Mouse (Mus musculus) ES-E14 (cell line): ENCODE measurements at regions not wholly inside any gene's neighbourhood (a gene's known extent, or its start where the extent isn't known, plus 50 kb on each side); places are given as distances from the start of the nearest gene placed in this dataset.
"Not testable (repeated sequence)": the region's sequence is repeated elsewhere in the genome, so short reads cannot be mapped to it uniquely, and the experiment has no call there.

Source experiments
- DNase-seq: peaks from one replicate; pipeline ENCODE4 v3.0.0-alpha.2; 2013; ENCODE audit warnings: low read depth, low spot score
- H3K27ac ChIP-seq: 2 replicates; pipeline ENCODE4 v1.5.1; 2012; ENCODE audit warnings: low read depth, mild to moderate bottlenecking, low read length, moderate library complexity, mixed read lengths; ENCODE audit not compliant: poor library complexity, insufficient read depth, severe bottlenecking
- H3K36me3 ChIP-seq: 2 replicates; pipeline ENCODE4 v1.6.1; 2012; ENCODE audit warnings: mild to moderate bottlenecking, low read length, moderate library complexity, mixed read lengths; ENCODE audit not compliant: control insufficient read depth, poor library complexity, insufficient read depth, severe bottlenecking
- H3K4me1 ChIP-seq, 2 experiments: fragments of 150-350 bp in 1 of 2; sonication (generic) in 1 of 2; 2 replicates each; pipeline ENCODE4 v1.6.1; 2012; ENCODE audit warnings: low read length in 2 of 2, mild to moderate bottlenecking in 1 of 2, mixed read lengths in 1 of 2; ENCODE audit not compliant: control insufficient read depth in 2 of 2, insufficient read depth in 2 of 2, poor library complexity in 1 of 2
- H3K4me3 ChIP-seq, 2 experiments: fragments of 150-350 bp in 1 of 2; sonication (generic) in 1 of 2; 2 replicates each; pipeline ENCODE4 v1.5.1; 2012; ENCODE audit warnings: low read length in 2 of 2, low read depth in 1 of 2, mild to moderate bottlenecking in 1 of 2, mixed read lengths in 1 of 2; ENCODE audit not compliant: insufficient read depth in 1 of 2, poor library complexity in 1 of 2, severe bottlenecking in 1 of 2
- H3K9ac ChIP-seq: 2 replicates; pipeline ENCODE4 v1.6.1; 2012; ENCODE audit warnings: low read depth, mild to moderate bottlenecking, low read length, mixed read lengths; ENCODE audit not compliant: poor library complexity, insufficient read depth, severe bottlenecking
- H3K9me3 ChIP-seq: fragments of 150-350 bp; sonication (generic); 2 replicates; pipeline ENCODE4 v1.6.1; 2012; ENCODE audit warnings: low read depth, mild to moderate bottlenecking, low read length; ENCODE audit not compliant: control insufficient read depth, insufficient read depth
- CHD2 ChIP-seq: IDR thresholded peaks from 2 replicates; pipeline ENCODE4 v1.6.1; 2014; ENCODE audit warnings: mild to moderate bottlenecking, low read depth, low read length, inconsistent platforms
- HCFC1 ChIP-seq: IDR thresholded peaks from 2 replicates; pipeline ENCODE4 v1.6.1; 2012; ENCODE audit warnings: low read length, inconsistent platforms, borderline replicate concordance; ENCODE audit not compliant: insufficient read depth
- MAFK ChIP-seq: IDR thresholded peaks from 2 replicates; pipeline ENCODE4 v1.6.1; 2014; ENCODE audit warnings: mild to moderate bottlenecking, low read depth, low read length, inconsistent platforms; ENCODE audit not compliant: insufficient read depth
- ZC3H11A ChIP-seq: IDR thresholded peaks from 2 replicates; pipeline ENCODE4 v1.6.1; 2012; ENCODE audit warnings: low read depth, mild to moderate bottlenecking, inconsistent platforms, low read length, borderline replicate concordance
- ZNF384 ChIP-seq: IDR thresholded peaks from 2 replicates; pipeline ENCODE4 v1.6.1; 2012; ENCODE audit warnings: low read depth, low read length, inconsistent platforms
- in situ Hi-C, 2 experiments: fragments of 600-800 bp; cut with MboI; formaldehyde crosslinking; loops; one replicate each; pipeline ENCODE4 v1.15.1; 2025; ENCODE audit warnings: low sequenced_read_pairs in 2 of 2, inconsistent platforms in 1 of 2; ENCODE audit not compliant: unreplicated experiment in 2 of 2

DNA sequence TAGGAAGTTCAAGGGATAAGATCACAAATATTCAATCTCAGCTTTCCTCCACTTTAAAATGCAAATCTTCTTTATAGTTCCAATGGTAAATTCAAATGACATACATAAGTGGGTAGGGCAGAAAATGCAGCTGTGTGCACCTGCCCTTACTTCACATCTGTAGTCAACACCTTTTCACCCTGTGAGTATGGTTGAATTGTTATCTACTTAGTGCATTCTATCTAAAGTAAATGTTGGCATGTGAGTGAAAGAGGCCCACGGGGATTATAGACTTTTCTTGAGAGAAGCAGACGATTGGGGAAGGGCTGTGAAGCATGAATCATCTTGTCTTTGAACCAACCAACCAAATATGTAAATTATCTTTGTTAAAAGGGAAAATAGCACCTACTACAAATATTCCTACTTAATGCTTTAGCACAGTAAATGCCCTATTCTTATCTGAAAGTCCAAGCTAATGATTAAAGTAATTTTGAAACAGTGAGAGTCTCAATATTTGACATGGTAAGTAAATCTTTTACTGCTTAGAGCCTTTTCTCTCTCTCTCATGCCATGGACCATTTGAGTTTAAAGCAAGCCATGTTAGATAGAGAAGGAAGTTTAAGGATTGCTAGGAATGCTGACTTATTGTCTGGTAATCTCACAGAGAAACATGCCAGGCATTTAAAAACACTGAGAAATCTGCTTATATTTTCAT, 617.4 kb upstream of the Negr1 start:
- no peak for TF ChIP-seq ZC3H11A
- TF ChIP-seq CHD2, result no peak
- no peak for TF ChIP-seq HCFC1
- TF ChIP-seq ZNF384, result no peak
- Histone ChIP-seq H3K9me3 (no peaks in the 10 kb centered on the region), H3K36me3 (no peaks in the 10 kb centered on the region), H3K9ac (no peak overlapping the region), H3K4me3 (no peak overlapping the region), H3K27ac (no peak overlapping the region), H3K4me1 (no peaks in the 10 kb centered on the region)
- in situ Hi-C loops, result no loop called here
- DNase-seq, result no peak

DNA sequence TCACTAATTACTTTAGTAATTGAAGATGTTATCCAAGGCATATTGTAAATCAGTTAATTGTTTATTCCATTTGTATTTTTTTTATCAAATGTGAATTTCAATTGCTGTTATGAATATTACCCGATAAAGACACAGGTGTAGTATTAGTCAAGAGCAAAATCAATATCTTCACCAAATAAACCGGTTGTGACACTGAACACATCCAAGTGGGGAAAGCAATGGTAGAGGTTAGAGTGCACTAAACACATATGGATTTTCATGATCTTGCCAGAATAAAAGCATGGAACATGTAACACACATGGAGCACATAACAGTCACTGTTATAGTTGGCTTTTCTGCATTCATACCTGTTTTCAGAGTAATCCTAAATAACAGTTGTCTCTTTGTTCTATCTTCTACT, 616.4 kb upstream of the Negr1 start:
- no peaks in the 10 kb centered on the region for H3K4me1 ChIP-seq
- no peak for TF ChIP-seq HCFC1
- no peak for TF ChIP-seq ZC3H11A
- TF ChIP-seq ZNF384, result no peak
- no peak for TF ChIP-seq MAFK
- TF ChIP-seq CHD2, result no peak
- no peaks in the 10 kb centered on the region for H3K36me3 ChIP-seq
- no peak overlapping the region for H3K4me3 ChIP-seq
- no peak overlapping the region for H3K27ac ChIP-seq
- H3K9me3 ChIP-seq, result no peaks in the 10 kb centered on the region
- no peak for DNase-seq
- no peak overlapping the region for H3K9ac ChIP-seq
- in situ Hi-C loops, result no loop called here

DNA sequence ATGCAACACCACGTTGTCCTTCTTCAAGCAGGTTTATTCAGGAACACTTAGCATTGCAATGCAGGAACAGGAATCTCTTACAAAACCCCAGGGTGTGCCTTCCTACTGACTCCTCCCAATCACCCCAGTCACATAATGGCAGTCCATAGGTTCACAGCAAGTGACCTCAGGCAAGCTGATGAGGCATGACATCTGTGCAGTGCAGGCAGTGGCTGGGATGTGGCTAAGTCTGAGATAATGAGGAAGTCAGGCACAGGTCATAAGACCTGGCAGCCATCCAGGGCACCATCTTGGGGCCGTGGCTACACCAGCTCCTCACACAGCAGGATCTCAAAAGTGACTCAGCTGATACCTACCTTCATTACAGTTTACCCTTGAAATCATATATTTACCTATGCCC, 599.1 kb upstream of the Negr1 start:
- in situ Hi-C loops, H3K4me1 ChIP-seq, H3K36me3 ChIP-seq, H3K9ac ChIP-seq, H3K4me3 ChIP-seq, H3K9me3 ChIP-seq: not testable (repeated sequence)
- H3K27ac ChIP-seq, result peak overlapping the region; percentile 67; the same call in 1 of the 2 replicates
- peak; percentile 6 for DNase-seq

DNA sequence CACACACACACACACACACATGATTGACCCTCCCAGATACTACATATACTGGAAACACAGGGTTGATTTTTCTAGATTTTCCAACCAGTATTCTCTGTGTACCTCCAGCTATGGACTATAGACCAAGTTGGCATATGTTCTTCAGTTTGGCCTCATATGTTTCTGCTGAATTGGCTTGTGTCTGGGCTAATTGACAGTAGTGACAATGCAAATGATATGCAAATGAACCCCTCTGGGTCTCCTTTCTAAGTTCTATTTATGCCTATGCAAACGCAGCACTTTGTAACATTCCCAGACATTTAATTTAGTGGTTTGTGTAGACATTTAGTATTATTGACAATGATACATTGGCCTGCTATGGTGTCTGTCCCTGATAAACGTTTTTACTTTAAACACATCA, 582.0 kb upstream of the Negr1 start:
- no peaks in the 10 kb centered on the region for H3K36me3 ChIP-seq
- no peak for DNase-seq
- H3K9ac ChIP-seq, result no peak overlapping the region
- no peaks in the 10 kb centered on the region for H3K4me1 ChIP-seq
- no peak overlapping the region for H3K4me3 ChIP-seq
- in situ Hi-C loops, result no loop called here
- H3K9me3 ChIP-seq, result no peaks in the 10 kb centered on the region
- H3K27ac ChIP-seq, result no peak overlapping the region
- TF ChIP-seq MAFK (no peak), ZC3H11A (no peak), CHD2 (no peak), ZNF384 (no peak), HCFC1 (no peak)

DNA sequence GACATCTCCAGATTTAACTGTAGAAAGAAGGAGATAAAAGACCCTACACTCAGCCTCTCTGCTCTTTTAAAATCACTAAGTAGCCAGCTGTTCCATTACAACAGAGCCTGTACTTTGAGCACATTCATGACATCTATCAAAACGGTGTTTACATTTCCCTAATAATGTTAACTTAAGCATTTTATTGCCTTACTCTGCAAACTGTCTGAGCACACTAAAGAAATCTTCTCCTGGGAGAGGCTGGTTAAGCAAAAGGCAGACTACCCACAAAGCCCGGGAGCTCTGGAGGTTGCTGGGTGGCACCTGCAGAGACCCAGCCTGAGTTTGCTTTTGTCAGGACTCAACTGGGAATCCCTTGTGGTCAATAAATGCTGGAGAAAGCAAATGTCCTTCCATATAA, 567.5 kb upstream of the Negr1 start:
- H3K4me3 ChIP-seq, result no peak overlapping the region
- in situ Hi-C loops, result no loop called here
- TF ChIP-seq HCFC1, result no peak
- no peak for TF ChIP-seq MAFK
- no peak for TF ChIP-seq ZC3H11A
- no peak for TF ChIP-seq CHD2
- TF ChIP-seq ZNF384, result no peak
- H3K9ac ChIP-seq, result no peak overlapping the region
- no peaks in the 10 kb centered on the region for H3K4me1 ChIP-seq
- no peaks in the 10 kb centered on the region for H3K36me3 ChIP-seq
- DNase-seq, result no peak
- H3K27ac ChIP-seq, result no peak overlapping the region
- H3K9me3 ChIP-seq, result no peaks in the 10 kb centered on the region
